ENCODE assay signal across 26 mouse cellular contexts in the genomic region with DNA sequence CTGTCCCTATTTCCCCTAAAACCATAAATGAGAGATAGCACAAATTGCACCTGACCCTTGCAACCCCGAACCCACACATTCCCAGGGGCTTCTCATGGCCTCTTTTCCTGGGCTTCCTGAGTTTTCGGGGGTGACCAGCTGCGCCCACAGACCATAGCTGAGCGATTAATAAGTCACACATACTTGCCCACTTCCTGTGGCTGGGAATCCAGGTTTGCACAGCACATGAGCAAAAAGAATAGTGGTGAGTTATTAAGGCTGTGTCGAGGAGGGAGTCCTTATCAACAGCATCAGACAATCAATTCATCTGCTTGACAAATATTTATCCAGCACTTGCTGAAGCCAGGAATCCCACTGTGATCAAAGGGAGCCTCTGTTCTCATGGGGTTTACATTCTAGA.
A peak's percentile ranks its signal among the peaks of the same experiment; 100 is the strongest.
DNase-seq lines count a peak whose midpoint lies in the region; ATAC-seq and TF ChIP-seq lines count a peak whose summit lies in the region.
"Had no signal": no experiment of that assay in that cellular context is flagged by ENCODE, and none has a peak within 500 bp of the region (broad histone marks: within the 10 kb centered on the region; RNA-seq: fewer than 3 reads in every experiment).

No protein-coding gene starts in this region.

- no peaks in the 10 kb centered on the region for H3K9me3 ChIP-seq in intestine, embryonic 15.5 days
- no peaks in the 10 kb centered on the region for H3K9me3 ChIP-seq in intestine, postnatal 0 days (ENCODE audit: control insufficient read depth)
- H3K9me3 ChIP-seq in lung, embryonic 15.5 days = no peaks in the 10 kb centered on the region
- H3K9me3 ChIP-seq: embryonic facial prominence, embryonic 10.5 days; embryonic facial prominence, embryonic 13.5 days; forebrain, embryonic 13.5 days; hindbrain, embryonic 12.5 days; hindbrain, embryonic 15.5 days had no signal

- no peak overlapping the region for H3ac ChIP-seq in myocyte (ENCODE audit: control insufficient read depth, insufficient read length)

- 50% methylated on average over 5 of the region's 5 CpGs for WGBS in intestine, embryonic 15.5 days
- WGBS in intestine, postnatal 0 days = 48% methylated on average over 5 of the region's 5 CpGs
- 17% methylated on average over 5 of the region's 5 CpGs for WGBS in lung, embryonic 15.5 days

- H3K27me3 ChIP-seq in intestine, embryonic 15.5 days (replicated peaks) = no peaks in the 10 kb centered on the region
- no peaks in the 10 kb centered on the region for H3K27me3 ChIP-seq in intestine, postnatal 0 days (replicated peaks; ENCODE audit: control insufficient read depth, insufficient read depth, low read length)
- no peaks in the 10 kb centered on the region for H3K27me3 ChIP-seq in lung, embryonic 15.5 days
- no peaks in the 10 kb centered on the region for H3K27me3 ChIP-seq in myocyte (ENCODE audit: control insufficient read depth, insufficient read depth, insufficient read length)
- H3K27me3 ChIP-seq: forebrain, embryonic 13.5 days; hindbrain, embryonic 15.5 days had no signal

- H3K36me3 ChIP-seq in intestine, embryonic 15.5 days = no peaks in the 10 kb centered on the region
- no peaks in the 10 kb centered on the region for H3K36me3 ChIP-seq in intestine, postnatal 0 days (ENCODE audit: control insufficient read depth, insufficient read depth)
- H3K36me3 ChIP-seq in lung, embryonic 15.5 days = no peaks in the 10 kb centered on the region
- H3K36me3 ChIP-seq in myocyte (ENCODE audit: control insufficient read depth, insufficient read depth) = no peaks in the 10 kb centered on the region
- H3K36me3 ChIP-seq: embryonic facial prominence, embryonic 10.5 days; embryonic facial prominence, embryonic 13.5 days; G1E; hindbrain, embryonic 12.5 days; hindbrain, embryonic 15.5 days had no signal

- ATAC-seq in intestine, embryonic 15.5 days = 0 out of 2 replicates have a peak, but pooled peaks have one; percentile 12
- ATAC-seq in intestine, postnatal 0 days = no peak
- ATAC-seq in lung, embryonic 15.5 days (ENCODE audit: borderline replicate concordance, extremely low read depth, low FRiP score, low TSS enrichment) = no peak
- ATAC-seq: forebrain, embryonic 13.5 days; forebrain, postnatal 0 days had no signal

- no peak overlapping the region for H3K27ac ChIP-seq in intestine, embryonic 15.5 days
- no peak overlapping the region for H3K27ac ChIP-seq in intestine, postnatal 0 days (ENCODE audit: low read depth, low read length)
- no peak overlapping the region for H3K27ac ChIP-seq in lung, embryonic 15.5 days
- H3K27ac ChIP-seq: embryonic facial prominence, embryonic 10.5 days; embryonic facial prominence, embryonic 13.5 days; forebrain, embryonic 13.5 days; gastrocnemius, adult 2 months; hindbrain, embryonic 12.5 days; hindbrain, embryonic 15.5 days had no signal

- no peak overlapping the region for H3K4me2 ChIP-seq in intestine, embryonic 15.5 days (replicated peaks)
- no peak overlapping the region for H3K4me2 ChIP-seq in intestine, postnatal 0 days (replicated peaks; ENCODE audit: low read depth)
- H3K4me2 ChIP-seq in lung, embryonic 15.5 days = no peak overlapping the region
- H3K4me2 ChIP-seq in myocyte (ENCODE audit: low read depth) = peak overlapping the region; percentile 28
- H3K4me2 ChIP-seq: embryonic facial prominence, embryonic 13.5 days; forebrain, embryonic 13.5 days; heart, embryonic 11.5 days; hindbrain, embryonic 12.5 days; hindbrain, embryonic 15.5 days had no signal

- no peak for TF ChIP-seq CTCF in intestine, postnatal 0 days (IDR thresholded peaks at IDR 0.05; ENCODE audit: low read depth)

- no peak overlapping the region for H3K9ac ChIP-seq in intestine, embryonic 15.5 days
- no peak overlapping the region for H3K9ac ChIP-seq in intestine, postnatal 0 days (ENCODE audit: low read depth, low read length)
- 0 out of 2 replicates have a peak overlapping the region, but pooled peaks have one; percentile 10 for H3K9ac ChIP-seq in lung, embryonic 15.5 days
- H3K9ac ChIP-seq: embryonic facial prominence, embryonic 13.5 days; forebrain, embryonic 13.5 days; forebrain, postnatal 0 days; hindbrain, embryonic 12.5 days; hindbrain, embryonic 15.5 days had no signal

- no peaks in the 10 kb centered on the region for H3K79me2 ChIP-seq in myocyte (ENCODE audit: control insufficient read depth, insufficient read depth)

- no peak overlapping the region for H3K4me3 ChIP-seq in intestine, embryonic 15.5 days (replicated peaks)
- H3K4me3 ChIP-seq in intestine, postnatal 0 days (ENCODE audit: low read depth, low read length) = no peak overlapping the region
- no peak overlapping the region for H3K4me3 ChIP-seq in lung, embryonic 15.5 days
- no peak overlapping the region for H3K4me3 ChIP-seq in myocyte
- H3K4me3 ChIP-seq: embryonic facial prominence, embryonic 10.5 days; embryonic facial prominence, embryonic 13.5 days; erythroblast, embryonic 14.5 days; forebrain, embryonic 13.5 days; gastrocnemius, adult 2 months; hindbrain, embryonic 12.5 days; hindbrain, embryonic 15.5 days had no signal

- H3K4me1 ChIP-seq in intestine, embryonic 15.5 days (replicated peaks) = peaks cover 7% of the 10 kb centered on the region
- peaks cover 4% of the 10 kb centered on the region for H3K4me1 ChIP-seq in intestine, postnatal 0 days (replicated peaks; ENCODE audit: control insufficient read depth, insufficient read depth, low read length)
- H3K4me1 ChIP-seq in lung, embryonic 15.5 days = peaks cover 8% of the 10 kb centered on the region

- DNase-seq in lung, postnatal 14 days = no peak
- peak; percentile 20 for DNase-seq in 416B (ENCODE audit: low read depth)
- no peak for DNase-seq in spleen, postnatal 10 days (ENCODE audit: low spot score in 2 of 2)
- DNase-seq: adrenal gland, adult 2 months; adrenal gland, postnatal 14 days; cerebellum, adult 11 months; cerebellum, adult 2 months; cerebellum, adult 9-11 months; cerebellum, postnatal 25 days; embryo, embryonic 11 days; forebrain, postnatal 0 days; gastrocnemius, adult 2 months; gastrocnemius, postnatal 14 days; heart, adult 11 months had no signal

- no peak for TF ChIP-seq POLR2A in myocyte (IDR thresholded peaks at IDR 0.05; ENCODE audit: insufficient read length, low read depth)

TF ChIP-seq in myocyte, 11 proteins besides CTCF, POLR2A, EP300 and RAD21:
- TF ChIP-seq TCF12 (IDR thresholded peaks at IDR 0.05; ENCODE audit: insufficient read depth, poor library complexity, severe bottlenecking) (no peak), MYOG (IDR thresholded peaks at IDR 0.05; ENCODE audit: control insufficient read depth in 1 of 3, insufficient read depth in 1 of 3, insufficient read length in 2 of 3, low read depth in 2 of 3) (no peak), MYOD1 (IDR thresholded peaks at IDR 0.05; ENCODE audit: control insufficient read depth in 1 of 3, insufficient read length in 2 of 3, low read depth in 2 of 3) (no peak), REST (IDR thresholded peaks at IDR 0.05; ENCODE audit: insufficient read depth, insufficient read length) (no peak), CEBPB (IDR thresholded peaks at IDR 0.05; ENCODE audit: insufficient read depth, poor library complexity, severe bottlenecking) (no peak)
